Mouse (Mus musculus) testis, adult 2 months (tissue): ENCODE data around the gene Gstm3. TPM values are rescaled to one million over a fixed set of nuclear protein-coding genes. Genes with fewer than 3 reads are reported as not detected.

Experiments used
- H3K27ac ChIP-seq: fragments of 200-500 bp; 2 replicates; pipeline ENCODE4 v1.5.1; 2012; ENCODE audit warnings: low read depth, low read length; ENCODE audit not compliant: control insufficient read depth, insufficient read depth
- H3K27me3 ChIP-seq: fragments of 200-500 bp; 2 replicates; pipeline ENCODE4 v1.6.1; 2012; ENCODE audit warnings: mild to moderate bottlenecking, low read length, moderate library complexity; ENCODE audit not compliant: control insufficient read depth, insufficient read depth
- H3K36me3 ChIP-seq: fragments of 200-500 bp; 2 replicates; pipeline ENCODE4 v1.6.1; 2012; ENCODE audit warnings: mild to moderate bottlenecking, low read length; ENCODE audit not compliant: control insufficient read depth, insufficient read depth
- H3K4me1 ChIP-seq: fragments of 200-500 bp; 2 replicates; pipeline ENCODE4 v1.6.1; 2012; ENCODE audit warnings: low read length; ENCODE audit not compliant: control insufficient read depth, insufficient read depth
- H3K4me3 ChIP-seq: fragments of 200-500 bp; 2 replicates; pipeline ENCODE4 v1.5.1; 2012; ENCODE audit warnings: low read depth, mild to moderate bottlenecking, low read length, moderate library complexity, mixed read lengths; ENCODE audit not compliant: control insufficient read depth
- CTCF ChIP-seq: fragments of 200-500 bp; IDR thresholded peaks from 2 replicates; pipeline ENCODE4 v1.5.1; 2012; ENCODE audit warnings: low read depth, mild to moderate bottlenecking, inconsistent platforms, low read length, moderate library complexity; ENCODE audit not compliant: control insufficient read depth, insufficient read depth, insufficient replicate concordance
- POLR2A ChIP-seq: fragments of 200-500 bp; IDR thresholded peaks from 2 replicates; pipeline ENCODE4 v1.6.1; 2012; ENCODE audit warnings: low read depth, mild to moderate bottlenecking, inconsistent platforms, low read length, moderate library complexity; ENCODE audit not compliant: control insufficient read depth
- polyA plus RNA-seq: library from polyadenylated mRNA; depleted of rRNA; stranded (reverse); fragments of >200 nt; gene quantifications from 2 replicates; pipeline ENCODE4 v1.2.3, GENCODE M21; 2012; rRNA removed

The Gstm3 gene
- polyA plus RNA-seq, 1 experiment: 0.19 TPM

- TF ChIP-seq POLR2A (no peak), CTCF (no peak)
- no peak overlapping the region for H3K27ac ChIP-seq
- H3K4me3 ChIP-seq: no peak overlapping the region
- no peaks in the 10 kb centered on the region for H3K27me3 ChIP-seq
- H3K36me3 ChIP-seq: no peaks in the 10 kb centered on the region
- H3K4me1 ChIP-seq: no peaks in the 10 kb centered on the region
These were observed 51.2 kb downstream of the Gstm3 start for GRCm38 (mm10) chr3:107917783-107918408.

- no peak overlapping the region for H3K4me3 ChIP-seq
- no peaks in the 10 kb centered on the region for H3K36me3 ChIP-seq
- no peak overlapping the region for H3K27ac ChIP-seq
- H3K4me1 ChIP-seq: no peaks in the 10 kb centered on the region
- TF ChIP-seq CTCF (no peak), POLR2A (no peak)
- H3K27me3 ChIP-seq: no peaks in the 10 kb centered on the region
These were observed 52.0 kb downstream of the Gstm3 start for GRCm38 (mm10) chr3:107917097-107917496.

DNA sequence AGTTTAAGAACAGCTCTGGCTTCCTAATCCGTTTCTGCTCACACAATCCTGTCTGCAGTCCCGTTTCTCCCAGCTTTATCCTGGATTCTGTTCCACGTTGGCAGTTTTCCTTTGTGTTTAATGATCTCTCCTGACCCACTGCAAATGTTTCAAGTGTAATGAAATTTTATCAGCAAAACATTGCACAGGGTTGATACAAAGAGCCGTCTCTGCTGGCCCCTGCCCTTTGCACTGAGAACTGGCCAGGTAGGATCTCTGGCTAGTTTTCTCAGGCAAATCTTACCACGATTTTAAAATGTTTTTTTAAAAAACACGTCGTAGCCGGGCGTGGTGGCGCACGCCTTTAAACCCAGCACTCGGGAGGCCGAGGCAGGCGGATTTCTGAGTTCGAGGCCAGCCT is 52.4 kb downstream of the Gstm3 start:
- Histone ChIP-seq H3K27ac (no peak overlapping the region), H3K4me3 (no peak overlapping the region), H3K4me1 (no peaks in the 10 kb centered on the region), H3K36me3 (no peaks in the 10 kb centered on the region), H3K27me3 (no peaks in the 10 kb centered on the region)
- TF ChIP-seq CTCF (no peak), POLR2A (no peak)

Other genes starting within 250 kb of the Gstm3 start
- gene Csf1, start 208.8 kb downstream of the Gstm3 start, polyA plus RNA-seq: 2.8 and 3.5 TPM in 2 replicates
- gene Eps8l3, start 92.1 kb downstream of the Gstm3 start, polyA plus RNA-seq: 27.9 and 29.2 TPM in 2 replicates
- gene Gstm5, start 73.5 kb downstream of the Gstm3 start, polyA plus RNA-seq: 2,841 and 3,160 TPM in 2 replicates
- 85.5 and 86.7 TPM in 2 replicates for gene Gstm7, start 37.5 kb downstream of the Gstm3 start, polyA plus RNA-seq
- gene Gstm6, start 25.5 kb downstream of the Gstm3 start, polyA plus RNA-seq: 59.3 and 78.5 TPM in 2 replicates
- gene Gstm2, start 17.2 kb upstream of the Gstm3 start, polyA plus RNA-seq: 246 and 344 TPM in 2 replicates
- gene Gstm1, start 48.7 kb upstream of the Gstm3 start, polyA plus RNA-seq: 547 and 702 TPM in 2 replicates
- gene Gstm4, start 75.6 kb upstream of the Gstm3 start, polyA plus RNA-seq: 18.9 and 20.7 TPM in 2 replicates
- 15.0 and 16.6 TPM in 2 replicates for gene Ampd2, start 117.4 kb upstream of the Gstm3 start, polyA plus RNA-seq
- gene Gnat2, start 123.5 kb upstream of the Gstm3 start, polyA plus RNA-seq: 0.40 and 0.71 TPM in 2 replicates
- gene Gnai3, start 176.9 kb upstream of the Gstm3 start, polyA plus RNA-seq: 11.9 and 15.8 TPM in 2 replicates
- gene Gpr61, start 185.6 kb upstream of the Gstm3 start, polyA plus RNA-seq: 1.4 and 1.5 TPM in 2 replicates
- gene Amigo1, start 217.1 kb upstream of the Gstm3 start, polyA plus RNA-seq: 1.1 and 2.2 TPM in 2 replicates
- 1.7 and 2.2 TPM in 2 replicates for gene Cyb561d1, start 231.9 kb upstream of the Gstm3 start, polyA plus RNA-seq
- gene Atxn7l2, start 241.7 kb upstream of the Gstm3 start, polyA plus RNA-seq: 9.2 and 11.0 TPM in 2 replicates